Mouse (Mus musculus): ENCODE measurements around the gene Rpa1. TPM values are rescaled to one million over a fixed set of nuclear protein-coding genes. Genes with fewer than 3 reads are reported as not detected.
A peak's percentile ranks its signal among the peaks of the same experiment; 100 is the strongest.
"Not testable (repeated sequence)": the region's sequence is repeated elsewhere in the genome, so short reads cannot be mapped to it uniquely, and the experiment has no call there.

The Rpa1 gene
- total RNA-seq, 2 experiments from 2014 or later: 109 to 114 TPM

- DNase-seq: no peak
Measured at GRCm38 (mm10) chr11:75285893-75286467, 62.1 kb downstream of the Rpa1 start.

GRCm38 (mm10) chr11:75283784-75284183 is 64.3 kb downstream of the Rpa1 start:
- DNase-seq: not testable (repeated sequence)

GRCm38 (mm10) chr11:75282496-75283120 is 65.5 kb downstream of the Rpa1 start:
- peak; percentile 55 for DNase-seq

DNA sequence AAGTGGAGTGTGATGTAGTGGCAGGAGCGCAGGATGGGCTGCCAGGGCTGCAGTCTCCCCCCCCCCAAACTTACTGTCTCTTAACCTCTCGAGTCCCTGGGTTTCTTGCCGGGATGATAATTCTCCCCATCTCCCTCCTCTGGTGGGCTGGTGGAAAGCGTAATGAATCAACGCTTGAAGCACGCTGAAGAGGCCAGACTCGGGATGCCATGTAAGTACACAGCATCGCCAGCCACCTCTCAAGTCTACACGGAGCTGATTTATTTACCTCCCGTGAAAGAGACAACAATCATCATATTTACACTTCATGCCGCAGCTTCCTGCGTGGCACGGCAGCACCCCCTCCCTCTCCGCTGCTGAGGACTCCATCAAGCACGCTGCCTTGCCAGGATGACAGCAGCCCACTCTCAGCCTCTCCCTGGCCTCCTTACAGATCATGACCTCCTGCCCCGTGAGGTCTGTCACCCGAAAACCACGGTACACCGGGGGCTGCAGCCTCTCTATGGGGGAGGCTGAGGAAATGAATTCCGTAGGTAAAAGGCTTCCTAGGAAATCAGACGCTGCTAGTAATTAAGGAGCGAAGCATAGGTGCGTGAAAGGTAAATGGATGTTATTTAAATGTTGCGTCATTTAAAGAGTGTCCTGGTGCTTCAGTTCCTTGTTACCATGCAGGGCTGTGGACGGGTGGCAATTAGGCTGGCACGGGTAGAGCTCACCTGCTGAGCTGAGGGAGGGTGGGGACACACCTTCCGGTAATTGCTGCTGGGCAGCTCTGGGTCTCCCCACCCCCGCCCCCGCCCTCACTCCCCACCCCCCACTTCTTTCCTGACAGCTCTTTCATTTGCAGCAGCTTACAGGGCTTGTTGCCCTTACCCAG is 66.5 kb downstream of the Rpa1 start:
- DNase-seq: no peak

GRCm38 (mm10) chr11:75280435-75281001 is 67.6 kb downstream of the Rpa1 start:
- no peak for DNase-seq

GRCm38 (mm10) chr11:75280066-75280410 is 68.1 kb downstream of the Rpa1 start:
- no peak for DNase-seq

GRCm38 (mm10) chr11:75279342-75280065 is 68.6 kb downstream of the Rpa1 start:
- peak; percentile 44 for DNase-seq

- no peak for DNase-seq
Measured at GRCm38 (mm10) chr11:75279013-75279341, 69.1 kb downstream of the Rpa1 start.

- DNase-seq: no peak
Measured at GRCm38 (mm10) chr11:75278115-75278514, 70.0 kb downstream of the Rpa1 start.

GRCm38 (mm10) chr11:75275035-75275434 is 73.1 kb downstream of the Rpa1 start:
- peak; percentile 53 for DNase-seq

- DNase-seq: no peak
Measured at GRCm38 (mm10) chr11:75273466-75273865, 74.7 kb downstream of the Rpa1 start.

- peak; percentile 70 for DNase-seq
Measured at GRCm38 (mm10) chr11:75270985-75271434, 77.1 kb downstream of the Rpa1 start.

- DNase-seq: no peak
Measured at GRCm38 (mm10) chr11:75270276-75270984, 77.7 kb downstream of the Rpa1 start.

DNA sequence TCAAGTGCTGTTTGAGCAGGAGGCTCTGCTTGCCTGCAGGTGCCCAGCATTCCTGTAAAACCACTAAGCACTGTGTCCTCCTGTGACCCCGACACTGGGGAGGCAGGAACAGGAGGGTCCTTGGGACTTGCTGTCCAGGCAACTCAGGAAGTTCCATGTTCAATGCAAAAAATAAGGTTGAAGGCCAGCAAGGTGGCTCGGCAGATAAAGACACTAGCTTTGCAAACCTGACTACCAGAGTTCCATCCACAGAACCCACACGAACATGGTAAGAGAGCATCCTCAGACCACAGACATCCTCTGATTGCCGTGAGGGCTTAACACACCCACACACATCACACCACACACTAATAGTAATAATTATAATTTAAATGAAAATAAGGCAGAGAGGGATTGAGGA is 78.9 kb downstream of the Rpa1 start:
- no peak for DNase-seq

DNA sequence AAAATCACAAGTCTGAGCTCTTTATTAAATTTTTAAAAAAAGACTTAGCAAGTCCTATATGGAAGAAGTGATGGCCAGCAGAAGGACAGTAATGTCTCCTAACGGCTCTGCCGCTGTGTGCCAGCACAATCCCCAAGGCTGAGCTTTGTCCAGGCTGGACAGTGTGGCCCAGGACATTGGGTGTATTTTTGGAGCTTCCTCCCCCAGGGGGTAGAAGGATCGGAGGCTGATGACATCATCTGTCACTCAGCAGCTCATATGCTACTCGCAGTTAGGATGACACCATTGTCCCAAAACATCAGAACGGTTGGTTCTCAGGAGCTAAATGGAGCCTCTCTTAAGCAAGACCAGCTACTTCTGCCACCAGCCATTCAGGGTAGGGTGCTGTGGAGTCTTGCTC is 79.6 kb downstream of the Rpa1 start:
- peak; percentile 43 for DNase-seq

DNA sequence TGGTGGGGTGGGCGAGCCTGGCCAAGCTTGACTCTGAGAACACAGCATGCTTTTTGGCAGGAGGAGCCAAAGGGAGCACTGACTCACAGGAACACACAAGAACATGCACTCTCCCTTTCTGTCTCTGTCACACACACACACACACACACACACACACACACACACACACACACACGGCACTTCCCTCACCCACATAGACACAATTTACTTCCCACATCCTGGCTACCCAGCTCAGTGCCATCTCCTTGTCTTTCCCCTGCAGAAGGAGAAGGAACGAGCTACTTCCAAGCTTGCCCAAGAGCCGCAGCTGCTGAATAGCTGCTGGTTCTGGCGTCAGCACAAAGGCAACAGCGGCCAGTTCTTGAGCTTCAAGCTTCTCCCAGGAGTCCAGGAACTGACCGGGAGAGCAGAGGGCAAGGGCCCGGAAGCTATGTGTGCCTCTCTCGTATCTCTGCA is 80.3 kb downstream of the Rpa1 start:
- peak; percentile 59 for DNase-seq

DNA sequence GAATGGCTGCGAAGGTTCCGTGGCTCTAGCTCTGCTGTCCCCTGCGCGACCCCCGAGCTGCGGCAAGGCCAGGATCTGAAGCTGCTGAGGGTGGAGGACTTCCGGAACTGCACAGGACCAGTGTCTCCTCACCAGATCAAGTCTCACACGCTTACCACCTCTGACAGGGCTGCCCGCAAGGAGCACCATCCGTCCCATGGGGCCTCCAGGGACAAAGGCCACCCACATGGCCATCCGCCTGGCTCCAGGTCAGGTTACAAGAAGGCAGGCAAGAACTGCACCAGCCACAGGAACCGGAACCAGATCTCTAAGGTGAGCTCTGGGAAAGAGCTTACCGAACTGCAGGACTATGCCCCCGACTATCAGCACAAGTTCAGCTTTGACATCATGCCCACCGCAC is 82.6 kb downstream of the Rpa1 start:
- DNase-seq: no peak

- no peak for DNase-seq
Measured at GRCm38 (mm10) chr11:75264550-75264949, 83.6 kb downstream of the Rpa1 start.

DNA sequence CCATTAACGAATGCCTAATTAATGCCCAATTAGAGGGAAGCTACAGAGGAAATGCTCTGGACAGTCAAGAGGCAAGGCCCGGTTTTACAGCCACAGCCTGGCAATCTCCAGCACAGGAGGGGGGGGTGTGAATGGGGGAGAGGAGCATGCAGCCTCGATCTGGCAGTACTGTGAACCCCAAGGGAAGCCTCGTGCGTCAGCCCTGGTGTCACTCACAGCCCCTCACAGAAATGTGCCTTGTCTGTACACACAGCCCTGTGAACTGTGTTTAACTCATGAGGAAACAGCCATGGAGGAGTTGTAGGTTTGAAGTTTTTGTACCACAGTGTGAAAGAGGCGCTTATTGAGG is 84.2 kb downstream of the Rpa1 start:
- peak; percentile 50 for DNase-seq

GRCm38 (mm10) chr11:75263274-75263963 is 84.7 kb downstream of the Rpa1 start:
- peak; percentile 54 for DNase-seq

GRCm38 (mm10) chr11:75262791-75263190 is 85.3 kb downstream of the Rpa1 start:
- DNase-seq: no peak

Measured in heart, postnatal 4 days (tissue).